Mouse (Mus musculus): ENCODE measurements around the gene Sf3a1.

Gene Sf3a1

GRCm38 (mm10) chr11:4134986-4135935, 24.9 kb upstream of the Sf3a1 start, which contains the start of gene Rnf215:
TSS of gene Rnf215 (plus strand) at chr11:4135202.
- peak; percentile 91 for DNase-seq (ENCODE audit: low read depth, low spot score)

GRCm38 (mm10) chr11:4138964-4139363, 21.2 kb upstream of the Sf3a1 start:
- no peak for DNase-seq (ENCODE audit: low read depth, low spot score)

GRCm38 (mm10) chr11:4141505-4141904, 18.6 kb upstream of the Sf3a1 start:
- no peak for DNase-seq (ENCODE audit: low read depth, low spot score)

- no peak for DNase-seq (ENCODE audit: low read depth, low spot score)
Measured at GRCm38 (mm10) chr11:4142352-4142751, 17.8 kb upstream of the Sf3a1 start.

- no peak for DNase-seq (ENCODE audit: low read depth, low spot score)
Measured at GRCm38 (mm10) chr11:4143281-4144062, 16.7 kb upstream of the Sf3a1 start.

- DNase-seq (ENCODE audit: low read depth, low spot score), result no peak
Measured at GRCm38 (mm10) chr11:4146381-4146780, 13.8 kb upstream of the Sf3a1 start.

- DNase-seq (ENCODE audit: low read depth, low spot score), result no peak
Measured at GRCm38 (mm10) chr11:4147098-4147497, 13.1 kb upstream of the Sf3a1 start.

- DNase-seq (ENCODE audit: low read depth, low spot score), result no peak
Measured at GRCm38 (mm10) chr11:4148120-4148519, 12.0 kb upstream of the Sf3a1 start.

- DNase-seq (ENCODE audit: low read depth, low spot score), result no peak
Measured at GRCm38 (mm10) chr11:4148536-4149156, 11.5 kb upstream of the Sf3a1 start.

GRCm38 (mm10) chr11:4149886-4150285, 10.3 kb upstream of the Sf3a1 start:
- no peak for DNase-seq (ENCODE audit: low read depth, low spot score)

- DNase-seq (ENCODE audit: low read depth, low spot score), result no peak
Measured at GRCm38 (mm10) chr11:4153694-4154093, 6.5 kb upstream of the Sf3a1 start.

GRCm38 (mm10) chr11:4155641-4156040, 4.5 kb upstream of the Sf3a1 start:
- no peak for DNase-seq (ENCODE audit: low read depth, low spot score)

- DNase-seq (ENCODE audit: low read depth, low spot score), result no peak
Measured at GRCm38 (mm10) chr11:4158676-4159075, 1.5 kb upstream of the Sf3a1 start.

GRCm38 (mm10) chr11:4160758-4161480, 769 bp downstream of the Sf3a1 start:
- no peak for DNase-seq (ENCODE audit: low read depth, low spot score)

- no peak for DNase-seq (ENCODE audit: low read depth, low spot score)
Measured at GRCm38 (mm10) chr11:4164701-4165100, 4.6 kb downstream of the Sf3a1 start.

- no peak for DNase-seq (ENCODE audit: low read depth, low spot score)
Measured at GRCm38 (mm10) chr11:4166467-4167090, 6.4 kb downstream of the Sf3a1 start.

GRCm38 (mm10) chr11:4174586-4174985, 14.4 kb downstream of the Sf3a1 start:
- DNase-seq (ENCODE audit: low read depth, low spot score), result no peak

GRCm38 (mm10) chr11:4177716-4178115, 17.6 kb downstream of the Sf3a1 start:
- DNase-seq (ENCODE audit: low read depth, low spot score), result no peak

- DNase-seq (ENCODE audit: low read depth, low spot score), result no peak
Measured at GRCm38 (mm10) chr11:4182061-4182460, 21.9 kb downstream of the Sf3a1 start.

GRCm38 (mm10) chr11:4183511-4183910, 23.4 kb downstream of the Sf3a1 start:
- no peak for DNase-seq (ENCODE audit: low read depth, low spot score)

All from embryo, embryonic 11.5 days (tissue).